Mouse (Mus musculus) neural tube, embryonic 12.5 days (tissue): Measurements from ENCODE around the gene Orm3. TPM values are rescaled to one million over a fixed set of nuclear protein-coding genes. Genes with fewer than 3 reads are reported as not detected.

ENCODE experiments used
- ATAC-seq: fragments of 200-750 bp; cut with Nextera tagmentation; 2 replicates; pipeline ENCODE4 v1.8.0; 2017; ENCODE audit warnings: low read depth, mild to moderate bottlenecking, moderate TSS enrichment, moderate library complexity; ENCODE audit not compliant: low FRiP score
- H3K27ac ChIP-seq: fragments of 300-500 bp; sonication (generic); 2 replicates; pipeline ENCODE4 v1.5.1; 2016
- H3K27me3 ChIP-seq: fragments of 300-500 bp; sonication (generic); replicated peaks from 2 replicates; pipeline ENCODE4 v1.6.1; 2016; ENCODE audit warnings: mild to moderate bottlenecking
- H3K36me3 ChIP-seq: fragments of 300-500 bp; sonication (generic); 2 replicates; pipeline ENCODE4 v1.6.1; 2016; ENCODE audit warnings: mild to moderate bottlenecking
- H3K4me1 ChIP-seq: fragments of 300-500 bp; sonication (generic); 2 replicates; pipeline ENCODE4 v1.6.1; 2016
- H3K4me2 ChIP-seq: fragments of 300-500 bp; sonication (generic); replicated peaks from 2 replicates; pipeline ENCODE4 v1.6.1; 2016; ENCODE audit warnings: mild to moderate bottlenecking
- H3K4me3 ChIP-seq: fragments of 300-500 bp; sonication (generic); 2 replicates; pipeline ENCODE4 v1.5.1; 2016
- H3K9ac ChIP-seq: fragments of 300-500 bp; sonication (generic); 2 replicates; pipeline ENCODE4 v1.6.1; 2016; ENCODE audit warnings: mild to moderate bottlenecking
- H3K9me3 ChIP-seq: fragments of 300-500 bp; sonication (generic); 2 replicates; pipeline ENCODE4 v1.6.1; 2016; ENCODE audit warnings: mild to moderate bottlenecking
- WGBS: fragments of 180-500 bp; shearing (Covaris S2); methylation state at CpG from one replicate; pipeline ENCODE4 v1.1.7; 2016; 5-methylcytosine and 5-hydroxymethylcytosine counted together
- polyA plus RNA-seq: library from polyadenylated mRNA; unstranded; fragments of >200 nt; fragmentation: Nextera tagmentation; extraction: Ambion mirVana; gene quantifications from 2 replicates; pipeline ENCODE4 v1.2.1, GENCODE M21; 2016

The Orm3 gene
- polyA plus RNA-seq, 1 experiment from 2014 or later: not detected

DNA sequence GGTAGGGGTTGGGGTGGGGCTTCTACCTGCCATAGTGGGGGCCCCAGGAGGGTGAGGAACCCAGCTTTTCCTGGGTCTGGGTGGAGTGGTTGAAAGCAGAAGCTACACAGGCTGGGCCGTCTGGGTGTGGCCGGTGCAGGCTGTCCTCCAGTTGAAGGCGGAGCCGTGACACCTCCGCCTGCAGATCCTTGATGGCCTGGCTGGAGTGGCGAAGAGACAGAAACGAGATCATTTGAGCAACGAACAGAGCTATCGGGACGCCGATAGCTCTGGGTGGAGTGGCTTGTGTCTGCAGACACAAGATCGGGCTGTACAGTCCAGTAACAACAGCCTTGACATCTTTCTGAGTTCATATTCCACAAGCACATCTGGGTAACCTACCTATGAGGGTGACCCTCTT, 18.4 kb downstream of the Orm3 start:
- no peak overlapping the region for H3K9ac ChIP-seq
- H3K4me2 ChIP-seq: no peak overlapping the region
- peaks cover 62% of the 10 kb centered on the region for H3K36me3 ChIP-seq
- no peak overlapping the region for H3K4me3 ChIP-seq
- H3K27me3 ChIP-seq: no peaks in the 10 kb centered on the region
- 78% methylated on average over 12 of the region's 12 CpGs for WGBS
- H3K4me1 ChIP-seq: no peaks in the 10 kb centered on the region
- ATAC-seq: no peak
- no peak overlapping the region for H3K27ac ChIP-seq
- H3K9me3 ChIP-seq: no peaks in the 10 kb centered on the region

DNA sequence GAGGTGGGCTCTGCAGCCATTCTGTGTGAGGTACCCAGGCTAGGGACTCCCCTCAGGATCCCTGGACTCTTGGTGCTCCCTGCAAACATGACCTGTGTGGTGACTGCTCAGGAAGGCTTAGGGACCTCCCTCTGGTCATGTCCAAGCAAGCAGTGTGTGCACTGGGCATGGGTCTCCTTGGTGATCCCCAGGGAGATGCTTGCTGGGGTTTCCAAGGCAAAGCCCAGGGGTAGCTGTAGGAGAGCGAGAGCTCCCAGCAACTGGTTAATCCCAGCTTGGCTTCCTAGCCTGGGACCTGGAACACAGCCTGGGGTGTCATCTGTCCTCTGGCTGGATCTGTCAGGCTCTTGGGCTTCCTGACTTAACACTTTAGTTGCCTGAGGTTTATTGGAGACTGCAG, 19.4 kb downstream of the Orm3 start:
- no peak overlapping the region for H3K27ac ChIP-seq
- H3K4me3 ChIP-seq: no peak overlapping the region
- H3K9me3 ChIP-seq: no peaks in the 10 kb centered on the region
- no peaks in the 10 kb centered on the region for H3K27me3 ChIP-seq
- peaks cover 69% of the 10 kb centered on the region for H3K36me3 ChIP-seq
- no peak overlapping the region for H3K9ac ChIP-seq
- ATAC-seq: no peak
- WGBS: 93% methylated on average over 1 of the region's 1 CpGs
- H3K4me2 ChIP-seq: no peak overlapping the region
- no peaks in the 10 kb centered on the region for H3K4me1 ChIP-seq

DNA sequence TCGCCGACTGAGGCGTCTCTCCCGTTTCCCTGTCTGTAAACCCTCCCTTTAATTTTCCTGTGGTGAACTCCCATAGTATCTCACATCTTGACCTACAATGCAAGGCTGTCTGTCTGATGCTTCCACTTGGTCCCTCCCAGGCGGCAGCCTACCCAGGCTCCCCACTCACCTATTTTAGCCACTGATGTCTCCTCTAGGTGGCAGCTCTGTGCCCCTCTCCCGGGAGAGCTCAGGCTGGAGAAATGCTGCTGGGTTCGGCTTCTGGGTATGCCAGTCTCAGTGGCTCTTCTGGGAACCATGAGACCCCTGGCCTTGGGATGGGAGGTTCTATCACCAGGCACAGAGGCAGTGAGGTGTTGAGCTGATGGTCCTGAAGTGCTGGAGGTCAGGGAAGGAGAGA, 21.5 kb downstream of the Orm3 start:
- Histone ChIP-seq H3K27me3 (no peaks in the 10 kb centered on the region), H3K4me3 (no peak overlapping the region), H3K27ac (no peak overlapping the region), H3K9me3 (no peaks in the 10 kb centered on the region), H3K4me2 (no peak overlapping the region), H3K9ac (no peak overlapping the region), H3K36me3 (peaks cover 84% of the 10 kb centered on the region), H3K4me1 (no peaks in the 10 kb centered on the region)
- no peak for ATAC-seq
- WGBS: 75% methylated on average over 7 of the region's 7 CpGs

DNA sequence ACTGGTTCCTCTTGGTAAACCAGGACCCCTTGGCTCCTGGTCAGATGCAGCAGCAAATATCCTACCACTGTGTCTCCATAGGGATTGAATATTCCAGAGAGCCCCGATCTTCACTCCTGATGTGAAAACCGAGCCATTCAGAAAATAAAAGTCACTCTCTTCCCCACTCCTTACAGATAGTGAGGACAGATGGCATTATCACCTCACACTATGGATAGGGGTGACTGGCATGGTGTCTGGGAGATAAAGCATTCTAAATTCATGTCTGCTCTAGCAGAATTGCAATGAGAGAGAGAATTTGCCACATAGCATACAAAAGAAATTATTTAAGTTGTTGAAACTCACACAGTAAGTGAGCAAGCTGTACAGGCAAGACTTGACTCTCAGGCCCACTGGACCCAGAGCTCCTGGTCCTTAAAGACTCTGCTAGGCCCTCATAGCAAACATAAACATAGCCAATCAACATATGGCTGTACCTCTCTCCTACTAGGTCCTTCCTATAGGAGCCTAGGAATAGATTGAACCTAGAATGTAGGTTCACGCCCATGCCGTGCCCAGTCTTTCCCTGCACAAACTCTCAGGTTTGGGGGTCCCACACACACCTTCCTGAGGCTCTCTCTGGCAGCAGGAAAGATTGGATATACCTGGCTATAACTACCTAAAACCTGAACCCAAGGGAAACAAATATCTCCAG, 26.9 kb downstream of the Orm3 start:
- H3K9ac ChIP-seq: no peak overlapping the region
- H3K36me3 ChIP-seq: peaks cover 52% of the 10 kb centered on the region
- H3K4me3 ChIP-seq: no peak overlapping the region
- no peaks in the 10 kb centered on the region for H3K9me3 ChIP-seq
- no peaks in the 10 kb centered on the region for H3K4me1 ChIP-seq
- WGBS: 94% methylated on average over 4 of the region's 4 CpGs
- no peaks in the 10 kb centered on the region for H3K27me3 ChIP-seq
- no peak overlapping the region for H3K27ac ChIP-seq
- no peak for ATAC-seq
- no peak overlapping the region for H3K4me2 ChIP-seq

DNA sequence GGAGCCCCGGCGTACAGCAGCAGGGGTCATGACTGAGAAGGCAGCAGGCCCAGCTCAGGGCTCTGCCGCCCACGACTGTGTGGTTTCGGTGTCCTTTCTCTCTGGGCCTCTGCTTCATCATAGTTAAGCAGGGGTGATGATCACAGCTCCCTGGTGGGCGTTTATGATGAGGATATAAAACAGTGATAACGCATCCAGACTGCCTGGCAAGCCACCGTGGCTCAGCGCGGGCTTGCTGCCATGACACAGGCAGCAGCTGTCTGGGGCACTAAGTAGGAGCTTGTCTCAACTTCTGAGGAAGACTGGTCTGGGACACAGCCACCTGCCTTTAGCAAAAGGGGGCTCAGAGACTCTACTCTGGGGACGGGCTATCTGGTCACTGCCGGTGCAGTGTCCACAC, 27.5 kb downstream of the Orm3 start:
- Histone ChIP-seq H3K4me2 (no peak overlapping the region), H3K4me1 (peaks cover 6% of the 10 kb centered on the region; the same call in 1 of the 2 replicates), H3K36me3 (peaks cover 47% of the 10 kb centered on the region), H3K27me3 (no peaks in the 10 kb centered on the region), H3K4me3 (no peak overlapping the region), H3K9me3 (no peaks in the 10 kb centered on the region), H3K9ac (no peak overlapping the region), H3K27ac (no peak overlapping the region)
- WGBS: 77% methylated on average over 12 of the region's 12 CpGs
- no peak for ATAC-seq

DNA sequence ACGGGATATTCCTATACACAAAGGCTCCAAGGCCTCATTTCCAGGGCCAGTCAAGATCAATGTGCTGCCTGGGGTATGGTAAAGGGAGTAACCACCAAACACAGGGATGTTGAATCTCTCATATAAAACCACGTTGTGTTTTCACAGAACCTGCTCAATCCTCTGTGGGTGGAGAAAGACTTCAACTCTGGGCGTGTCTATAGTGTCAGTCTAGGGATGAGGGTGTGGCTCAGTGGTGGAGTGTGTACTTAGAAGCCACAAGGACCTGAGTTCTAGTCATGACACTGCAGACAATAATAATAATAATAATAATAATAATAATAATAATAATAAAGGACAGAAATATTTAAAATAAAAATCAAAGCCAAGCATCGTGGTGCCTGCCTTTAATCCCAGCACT, 28.3 kb downstream of the Orm3 start:
- Histone ChIP-seq H3K27me3 (no peaks in the 10 kb centered on the region), H3K9me3 (no peaks in the 10 kb centered on the region), H3K4me3 (no peak overlapping the region), H3K4me1 (peaks cover 14% of the 10 kb centered on the region), H3K36me3 (peaks cover 40% of the 10 kb centered on the region), H3K4me2 (no peak overlapping the region), H3K9ac (no peak overlapping the region), H3K27ac (no peak overlapping the region)
- no peak for ATAC-seq
- 90% methylated on average over 4 of the region's 4 CpGs for WGBS

DNA sequence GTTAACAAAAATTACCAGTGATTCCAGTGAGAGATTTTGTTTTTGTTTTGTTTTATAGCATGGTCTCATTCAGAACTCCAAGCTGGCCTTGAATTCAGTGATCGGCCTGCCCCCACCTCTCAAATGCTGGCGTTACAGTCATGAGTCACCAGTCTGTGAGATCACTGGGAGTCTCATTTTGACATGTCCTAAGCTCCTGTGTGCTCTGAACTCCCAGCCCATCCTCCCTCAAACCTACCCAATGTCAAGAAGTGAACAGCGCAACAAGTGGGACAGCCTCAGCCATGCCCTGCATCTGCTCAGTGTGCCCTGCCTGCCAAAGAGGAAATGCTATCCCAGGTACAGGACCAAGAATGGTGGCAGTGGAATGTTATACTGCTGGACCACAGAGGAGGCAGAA, 29.3 kb downstream of the Orm3 start:
- peaks cover 30% of the 10 kb centered on the region for H3K36me3 ChIP-seq
- no peak for ATAC-seq
- H3K4me2 ChIP-seq: no peak overlapping the region
- no peak overlapping the region for H3K4me3 ChIP-seq
- H3K9me3 ChIP-seq: no peaks in the 10 kb centered on the region
- no peak overlapping the region for H3K27ac ChIP-seq
- no peaks in the 10 kb centered on the region for H3K27me3 ChIP-seq
- 89% methylated on average over 3 of the region's 3 CpGs for WGBS
- peaks cover 24% of the 10 kb centered on the region for H3K4me1 ChIP-seq
- no peak overlapping the region for H3K9ac ChIP-seq

DNA sequence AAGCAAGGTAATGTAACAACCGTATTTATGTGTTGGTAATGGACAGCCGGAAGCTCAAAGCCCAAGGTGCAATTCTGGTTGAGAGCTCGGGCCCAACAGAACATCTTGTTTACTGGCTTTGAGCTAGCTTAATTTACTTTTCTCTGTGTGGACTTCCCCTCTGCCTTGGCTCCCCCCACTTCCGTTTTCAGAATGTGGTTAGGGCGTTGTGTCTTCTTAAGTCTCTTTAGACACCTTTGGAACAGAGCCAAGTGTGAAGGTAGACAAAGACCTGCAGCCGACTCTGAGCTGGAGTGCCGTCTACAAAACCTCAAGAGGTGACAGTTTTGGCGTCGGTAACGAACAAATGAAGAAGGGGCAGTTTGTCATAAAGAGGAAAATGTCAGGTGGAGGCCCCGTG, 29.8 kb downstream of the Orm3 start:
- no peak overlapping the region for H3K9ac ChIP-seq
- no peak overlapping the region for H3K4me3 ChIP-seq
- no peak overlapping the region for H3K4me2 ChIP-seq
- 86% methylated on average over 11 of the region's 11 CpGs for WGBS
- H3K9me3 ChIP-seq: no peaks in the 10 kb centered on the region
- peaks cover 28% of the 10 kb centered on the region for H3K36me3 ChIP-seq
- ATAC-seq: no peak
- H3K27me3 ChIP-seq: no peaks in the 10 kb centered on the region
- no peak overlapping the region for H3K27ac ChIP-seq
- H3K4me1 ChIP-seq: peaks cover 25% of the 10 kb centered on the region

DNA sequence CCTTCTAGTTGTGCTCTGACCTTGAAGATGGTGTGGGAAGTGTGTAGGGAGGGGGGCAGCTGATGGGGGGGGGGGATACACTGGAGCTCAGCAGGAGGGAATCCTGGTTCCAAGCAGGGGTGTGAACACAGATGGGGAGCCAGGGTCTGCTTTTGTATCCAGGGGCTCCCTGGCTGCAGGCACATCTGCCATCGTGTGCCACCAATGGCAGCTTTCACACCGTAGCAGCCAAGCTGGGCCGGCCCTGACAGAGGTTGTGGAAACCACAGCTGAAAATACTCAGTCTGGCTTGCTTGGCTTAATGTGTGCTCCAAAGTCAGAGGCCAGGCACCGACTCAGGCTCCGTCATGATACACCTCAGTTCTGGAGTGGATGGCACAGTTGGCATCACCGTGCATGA, 32.1 kb downstream of the Orm3 start:
- Histone ChIP-seq H3K4me3 (no peak overlapping the region), H3K27me3 (no peaks in the 10 kb centered on the region), H3K4me1 (peaks cover 25% of the 10 kb centered on the region), H3K27ac (no peak overlapping the region), H3K36me3 (peaks cover 13% of the 10 kb centered on the region), H3K9me3 (no peaks in the 10 kb centered on the region), H3K9ac (no peak overlapping the region), H3K4me2 (no peak overlapping the region)
- ATAC-seq: no peak
- WGBS: 72% methylated on average over 6 of the region's 6 CpGs

DNA sequence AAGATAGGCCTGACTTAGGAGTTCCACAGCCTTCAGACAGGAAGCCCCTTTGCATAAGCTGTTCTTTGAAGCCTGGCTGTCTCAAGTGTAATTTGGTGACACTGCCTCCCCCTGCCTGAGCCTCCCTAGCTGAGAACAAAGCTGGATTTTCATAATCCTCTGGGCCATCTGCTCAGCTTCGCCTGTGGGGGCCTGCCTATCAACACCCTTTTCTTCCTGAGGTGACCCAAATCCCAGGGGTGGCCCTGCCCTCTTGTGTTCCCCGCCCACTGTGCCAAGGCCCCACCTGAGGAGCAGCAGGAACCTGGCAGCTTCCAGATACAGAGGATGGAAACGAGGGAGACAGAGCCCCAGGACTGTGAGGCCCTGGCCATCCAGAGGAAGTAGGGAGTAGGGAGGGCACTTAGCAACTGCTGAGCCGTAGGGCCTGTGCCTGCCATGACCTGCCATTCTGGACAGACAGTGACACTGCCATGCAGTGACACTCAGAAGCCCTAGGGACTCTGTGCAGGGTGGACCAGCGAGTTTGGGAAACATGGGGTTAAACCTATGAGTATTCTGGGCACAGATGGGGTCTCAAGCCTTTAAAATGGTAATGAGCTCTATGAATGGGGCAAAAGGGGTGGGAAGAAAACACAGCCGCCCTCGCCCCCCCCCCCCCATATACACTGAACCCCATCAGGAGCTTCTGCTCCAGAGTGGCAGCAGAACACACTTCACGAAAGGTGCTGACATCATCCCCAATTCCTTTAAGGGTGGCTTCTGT, 33.3 kb downstream of the Orm3 start:
- Histone ChIP-seq H3K27ac (no peak overlapping the region; the same call in 1 of the 2 replicates), H3K36me3 (peaks cover 10% of the 10 kb centered on the region), H3K9ac (0 out of 2 replicates have a peak overlapping the region, but pooled peaks have one; percentile 3), H3K4me3 (no peak overlapping the region), H3K4me2 (no peak overlapping the region; the same call in 1 of the 2 replicates), H3K9me3 (no peaks in the 10 kb centered on the region), H3K27me3 (no peaks in the 10 kb centered on the region), H3K4me1 (peaks cover 25% of the 10 kb centered on the region)
- 24% methylated on average over 8 of the region's 8 CpGs for whole genome bisulfite sequencing
- ATAC-seq: peak; percentile 77

DNA sequence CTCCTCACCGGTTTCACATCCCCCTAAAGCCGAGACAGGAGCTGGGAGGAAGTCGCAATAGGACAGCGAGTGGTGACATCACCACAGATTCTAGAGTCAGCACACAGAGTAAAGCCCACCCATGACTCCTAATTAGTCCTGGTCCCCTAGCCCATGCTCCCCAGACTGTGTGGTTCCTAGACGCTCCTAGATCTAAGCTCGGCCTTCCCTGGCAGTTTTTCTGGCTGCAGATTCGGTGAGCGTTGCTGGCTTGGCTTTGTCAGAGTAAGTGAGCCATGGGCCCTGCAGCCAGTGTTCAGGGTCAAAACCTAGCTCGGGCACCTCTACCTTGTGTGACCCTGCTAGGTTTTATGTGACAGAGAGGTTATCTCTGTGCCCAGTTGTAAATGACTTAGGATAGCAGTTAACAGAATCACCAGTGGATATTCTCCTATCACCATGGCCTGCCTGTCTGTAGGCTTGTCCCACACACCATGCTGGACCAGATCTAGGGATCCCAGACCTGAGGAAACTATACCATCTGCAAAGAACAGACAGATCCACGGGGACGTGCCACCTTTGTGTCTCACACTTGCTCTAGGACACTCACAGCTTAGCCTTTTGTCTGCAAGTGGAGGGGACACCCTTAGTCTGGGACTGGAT, 34.0 kb downstream of the Orm3 start:
- no peak overlapping the region for H3K9ac ChIP-seq
- H3K27me3 ChIP-seq: no peaks in the 10 kb centered on the region
- H3K4me3 ChIP-seq: no peak overlapping the region
- H3K9me3 ChIP-seq: no peaks in the 10 kb centered on the region
- no peak overlapping the region; the same call in 1 of the 2 replicates for H3K4me2 ChIP-seq
- ATAC-seq: peak; percentile 76
- 49% methylated on average over 11 of the region's 11 CpGs for WGBS
- H3K4me1 ChIP-seq: peaks cover 25% of the 10 kb centered on the region
- 0 out of 2 replicates have a peak overlapping the region, but pooled peaks have one; percentile 32 for H3K27ac ChIP-seq
- H3K36me3 ChIP-seq: peaks cover 17% of the 10 kb centered on the region

DNA sequence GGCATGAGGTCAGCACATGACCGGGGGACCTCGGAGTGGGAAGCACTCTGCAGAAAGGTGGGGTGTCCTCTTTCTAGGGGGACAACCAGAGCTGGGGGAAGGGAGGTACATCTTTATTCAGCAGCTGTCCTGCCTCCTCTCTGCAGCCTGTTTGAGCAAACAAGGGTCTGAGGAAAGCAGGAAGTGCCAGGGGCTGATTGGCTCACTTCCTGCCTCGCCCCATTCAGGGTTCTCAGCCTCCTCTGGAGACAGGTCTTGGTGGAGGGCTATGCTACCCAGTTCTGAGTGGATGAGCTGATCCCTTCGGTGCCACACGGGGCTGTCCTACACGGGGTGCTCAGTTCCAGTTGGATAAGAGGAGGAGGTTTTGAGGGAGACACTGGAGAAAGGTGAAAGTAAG, 35.4 kb downstream of the Orm3 start:
- 91% methylated on average over 6 of the region's 6 CpGs for WGBS
- H3K9ac ChIP-seq: no peak overlapping the region
- no peaks in the 10 kb centered on the region for H3K27me3 ChIP-seq
- no peaks in the 10 kb centered on the region for H3K9me3 ChIP-seq
- H3K36me3 ChIP-seq: peaks cover 17% of the 10 kb centered on the region
- no peak overlapping the region for H3K4me2 ChIP-seq
- no peak for ATAC-seq
- no peak overlapping the region for H3K27ac ChIP-seq
- H3K4me3 ChIP-seq: no peak overlapping the region
- peaks cover 25% of the 10 kb centered on the region for H3K4me1 ChIP-seq
